Mouse (Mus musculus): Measurements from ENCODE around the gene Acta1. TPM values are rescaled to one million over a fixed set of nuclear protein-coding genes. Genes with fewer than 3 reads are reported as not detected.

Acta1 gene
- polyA plus RNA-seq (2015; fragmentation: Nextera tagmentation; extraction: Ambion mirVana), result 9.0 and 31.1 TPM in 2 replicates

DNA sequence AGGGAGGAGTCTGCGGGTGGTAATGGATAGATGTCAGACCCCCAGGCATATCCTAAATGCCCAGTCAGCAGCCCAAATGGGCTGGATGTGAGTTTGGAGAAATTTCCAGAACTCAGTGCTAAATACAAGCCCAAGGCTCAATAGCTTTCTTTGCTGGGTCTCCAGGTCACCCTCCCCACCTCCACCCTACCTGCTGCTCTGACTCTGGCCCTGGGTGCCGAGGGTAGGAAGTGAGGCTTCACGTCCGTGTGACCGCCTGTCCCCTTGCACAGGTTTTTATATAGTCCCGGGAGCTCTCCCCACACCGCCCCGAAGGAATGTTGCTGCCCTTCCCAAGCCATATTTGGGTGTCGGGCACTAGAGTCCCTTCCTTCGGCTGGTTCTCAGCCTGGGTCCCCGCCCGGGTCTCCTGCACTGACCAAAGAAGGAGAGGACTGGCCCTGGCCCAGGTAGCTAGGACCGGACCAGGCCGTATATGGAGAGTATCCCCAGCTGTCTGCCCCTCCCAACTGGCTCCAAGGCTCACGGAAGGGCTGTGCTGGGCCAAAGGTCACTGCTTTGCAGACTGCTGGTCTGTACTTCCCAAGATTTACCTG is at the start of gene Acta1:
Gene Acta1, minus strand, starts transcription at position 250 of the 596 bp plus-strand sequence.
- Histone ChIP-seq H3K4me2 (no peak within 1 kb of the TSS), H3K4me1 (0 out of 2 replicates have a peak, but pooled peaks cover 3% of the 10 kb centered on the region), H3K27me3 (peaks cover 70% of the 10 kb centered on the region), H3K4me3 (no peak within 1 kb of the TSS), H3K27ac (no peak within 1 kb of the TSS), H3K9me3 (no peaks in the 10 kb centered on the region), H3K9ac (no peak within 1 kb of the TSS), H3K36me3 (0 out of 2 replicates have a peak, but pooled peaks cover 9% of the 10 kb centered on the region)
- no peak for ATAC-seq (ENCODE audit: borderline replicate concordance, extremely low read depth, low FRiP score, low TSS enrichment)
- WGBS, result 19% methylated on average over 15 of the region's 15 CpGs

DNA sequence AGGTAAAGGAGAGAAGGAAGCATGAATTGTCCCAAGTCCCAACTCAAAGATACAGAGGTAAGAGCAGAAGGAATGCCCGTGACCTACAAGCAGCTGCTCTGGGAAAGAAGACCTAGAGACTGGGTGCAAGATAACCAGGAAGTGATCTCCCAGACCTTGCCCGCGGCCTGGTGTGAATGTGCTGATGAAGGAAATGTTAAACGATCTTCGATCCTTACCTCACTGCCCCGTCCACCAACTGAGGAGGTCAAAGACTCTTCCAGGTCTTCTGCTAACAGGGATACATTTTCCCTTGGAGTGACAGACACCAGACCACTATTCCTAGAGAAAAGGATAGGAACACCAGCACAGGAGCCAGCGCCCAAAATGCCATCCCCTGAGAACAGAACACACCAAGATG is 34.5 kb upstream of the Acta1 start:
- Histone ChIP-seq H3K36me3 (peaks cover 80% of the 10 kb centered on the region), H3K9me3 (no peaks in the 10 kb centered on the region), H3K27ac (no peak overlapping the region), H3K27me3 (no peaks in the 10 kb centered on the region), H3K9ac (no peak overlapping the region), H3K4me1 (no peaks in the 10 kb centered on the region), H3K4me2 (no peak overlapping the region), H3K4me3 (no peak overlapping the region)
- 88% methylated on average over 7 of the region's 7 CpGs for WGBS
- ATAC-seq (ENCODE audit: borderline replicate concordance, extremely low read depth, low FRiP score, low TSS enrichment), result no peak

DNA sequence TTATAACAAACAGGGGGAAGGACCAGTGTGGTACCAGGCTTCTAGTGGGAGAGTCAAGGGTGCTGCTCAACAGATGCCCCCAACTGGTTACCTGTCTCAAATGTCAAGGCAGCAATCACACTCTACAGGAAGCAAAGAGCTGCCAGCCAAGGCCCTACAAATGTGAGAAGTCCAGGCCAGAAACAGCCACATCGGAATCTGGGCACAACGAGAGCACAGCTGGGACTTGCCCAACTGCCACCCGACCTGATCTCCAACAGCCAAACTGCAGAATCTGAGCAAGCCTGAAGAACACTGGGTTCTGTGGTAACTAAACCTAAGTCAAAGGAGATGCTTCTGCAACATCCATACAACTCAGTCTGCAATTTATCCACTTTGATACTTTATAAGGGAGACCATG is 31.1 kb upstream of the Acta1 start:
- H3K4me3 ChIP-seq, result no peak overlapping the region
- H3K9ac ChIP-seq, result no peak overlapping the region
- WGBS, result 96% methylated on average over 3 of the region's 3 CpGs
- H3K4me1 ChIP-seq, result no peaks in the 10 kb centered on the region
- H3K36me3 ChIP-seq, result peaks cover 84% of the 10 kb centered on the region
- ATAC-seq (ENCODE audit: borderline replicate concordance, extremely low read depth, low FRiP score, low TSS enrichment), result no peak
- H3K27me3 ChIP-seq, result no peaks in the 10 kb centered on the region
- no peak overlapping the region for H3K4me2 ChIP-seq
- H3K27ac ChIP-seq, result no peak overlapping the region
- no peaks in the 10 kb centered on the region for H3K9me3 ChIP-seq

DNA sequence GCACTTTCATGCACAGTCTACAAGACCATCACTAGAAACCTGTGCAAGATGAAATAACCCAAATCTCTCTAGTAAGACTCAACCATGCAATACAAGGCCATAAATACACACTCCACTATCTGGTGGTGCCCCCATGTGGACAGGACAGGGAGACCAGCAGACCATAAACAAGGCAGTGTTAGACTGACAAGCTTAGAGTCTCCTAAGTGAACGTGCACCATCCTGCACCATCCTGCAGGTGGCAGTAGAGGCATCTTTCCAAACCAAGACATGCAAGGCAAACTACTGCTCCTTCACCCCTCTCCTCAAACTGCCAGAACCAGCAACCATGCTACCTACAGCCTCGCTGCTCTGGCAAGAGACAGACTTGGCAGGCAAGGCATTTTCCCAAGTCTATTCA is 30.2 kb upstream of the Acta1 start:
- Histone ChIP-seq H3K27me3 (no peaks in the 10 kb centered on the region), H3K4me2 (no peak overlapping the region), H3K36me3 (peaks cover 84% of the 10 kb centered on the region), H3K4me1 (no peaks in the 10 kb centered on the region), H3K4me3 (no peak overlapping the region), H3K27ac (no peak overlapping the region), H3K9me3 (no peaks in the 10 kb centered on the region), H3K9ac (no peak overlapping the region)
- no peak; the same call in 1 of the 2 replicates for ATAC-seq (ENCODE audit: borderline replicate concordance, extremely low read depth, low FRiP score, low TSS enrichment)
- 12% methylated on average over 2 of the region's 2 CpGs for WGBS

DNA sequence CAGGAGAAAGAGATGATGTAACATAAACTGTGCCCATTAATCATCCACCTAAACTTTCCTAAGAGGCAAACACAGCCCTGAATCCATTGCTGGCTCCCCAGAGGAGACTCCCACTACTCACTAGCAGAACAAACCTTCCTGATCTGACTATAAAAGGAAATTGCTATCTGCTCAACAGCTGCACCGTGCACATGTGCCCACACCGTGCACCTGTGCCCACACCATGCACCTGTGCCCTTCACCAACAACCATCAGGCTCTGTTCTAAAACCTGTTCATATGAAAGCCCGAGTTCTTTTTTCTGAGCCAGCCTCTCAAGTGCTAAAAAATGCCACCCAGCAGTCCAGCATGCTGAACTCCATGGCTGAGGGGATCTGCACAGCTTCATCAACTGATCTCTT is 20.1 kb upstream of the Acta1 start:
- Histone ChIP-seq H3K36me3 (peaks cover 89% of the 10 kb centered on the region), H3K9me3 (no peaks in the 10 kb centered on the region), H3K4me2 (no peak overlapping the region), H3K4me1 (no peaks in the 10 kb centered on the region), H3K4me3 (no peak overlapping the region), H3K9ac (no peak overlapping the region), H3K27ac (no peak overlapping the region), H3K27me3 (no peaks in the 10 kb centered on the region)
- 93% methylated on average over 3 of the region's 3 CpGs for WGBS
- no peak for ATAC-seq (ENCODE audit: borderline replicate concordance, extremely low read depth, low FRiP score, low TSS enrichment)

DNA sequence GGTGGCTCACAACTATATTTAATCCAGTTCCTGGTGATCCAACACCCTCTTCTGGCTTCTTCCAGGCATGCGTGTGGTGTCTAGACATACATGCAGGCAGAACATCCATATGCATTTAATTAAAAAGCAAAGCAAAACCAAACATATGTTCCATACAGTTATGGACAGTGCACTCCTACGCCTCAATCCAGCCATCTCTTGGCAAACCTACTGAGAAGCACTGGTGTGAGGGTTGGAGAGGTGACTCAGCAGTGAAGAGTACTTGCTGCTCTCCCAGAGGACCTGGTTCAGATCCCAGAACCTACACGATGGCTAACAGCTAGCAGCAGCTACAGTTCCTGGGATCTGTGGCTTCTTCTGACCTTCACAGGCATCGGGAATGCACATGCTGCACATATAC is 17.7 kb upstream of the Acta1 start:
- Histone ChIP-seq H3K36me3 (peaks cover 87% of the 10 kb centered on the region), H3K4me3 (no peak overlapping the region), H3K9me3 (no peaks in the 10 kb centered on the region), H3K27ac (no peak overlapping the region), H3K9ac (no peak overlapping the region), H3K4me1 (no peaks in the 10 kb centered on the region), H3K27me3 (no peaks in the 10 kb centered on the region), H3K4me2 (no peak overlapping the region)
- ATAC-seq (ENCODE audit: borderline replicate concordance, extremely low read depth, low FRiP score, low TSS enrichment), result no peak
- WGBS, result 88% methylated on average over 4 of the region's 4 CpGs

DNA sequence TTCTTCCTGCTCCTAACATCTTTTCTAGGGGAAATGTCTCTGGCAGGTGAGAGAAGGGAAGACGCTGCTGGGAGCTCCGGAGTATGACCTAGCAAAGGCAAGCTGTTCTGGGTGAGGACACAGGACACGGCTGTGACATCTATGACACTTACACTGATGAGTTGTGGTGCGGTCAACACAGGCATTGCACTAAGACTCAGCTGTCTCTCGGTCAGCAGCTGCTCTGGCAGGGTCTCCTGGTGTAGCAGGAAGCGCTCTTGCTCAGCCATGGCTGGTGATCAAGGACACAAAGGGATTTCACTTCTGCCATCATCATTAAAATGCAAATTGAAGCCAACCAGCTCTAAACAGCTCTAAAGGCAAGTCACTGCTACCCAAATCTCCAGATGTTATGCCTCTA is 13.1 kb upstream of the Acta1 start:
- Histone ChIP-seq H3K4me3 (no peak overlapping the region), H3K36me3 (peaks cover 86% of the 10 kb centered on the region), H3K27ac (no peak overlapping the region)

DNA sequence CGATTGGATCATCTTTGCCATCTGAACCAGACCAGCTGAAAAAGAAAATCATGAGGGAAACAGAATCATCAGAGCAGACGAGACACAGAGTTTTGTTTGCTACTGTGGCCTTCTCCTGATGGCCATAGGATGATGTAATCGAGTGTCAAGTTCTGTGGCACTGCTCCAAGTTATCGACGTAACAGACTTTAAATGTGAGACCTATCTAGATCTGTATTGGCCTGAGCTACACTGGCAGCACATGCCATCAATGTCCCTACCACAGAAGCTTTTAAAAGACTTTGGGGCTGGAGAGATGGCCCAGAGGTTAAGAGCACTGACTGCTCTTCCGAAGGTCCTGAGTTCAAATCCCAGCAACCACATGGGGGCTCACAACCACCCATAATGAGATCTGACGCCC is 8.1 kb upstream of the Acta1 start:
- H3K4me3 ChIP-seq, result no peak overlapping the region
- no peak overlapping the region for H3K27ac ChIP-seq
- H3K9ac ChIP-seq, result no peak overlapping the region
- H3K9me3 ChIP-seq, result no peaks in the 10 kb centered on the region
- no peaks in the 10 kb centered on the region for H3K27me3 ChIP-seq
- no peak for ATAC-seq (ENCODE audit: borderline replicate concordance, extremely low read depth, low FRiP score, low TSS enrichment)
- H3K4me2 ChIP-seq, result no peak overlapping the region
- 70% methylated on average over 7 of the region's 7 CpGs for WGBS
- peaks cover 77% of the 10 kb centered on the region for H3K36me3 ChIP-seq
- H3K4me1 ChIP-seq, result no peaks in the 10 kb centered on the region

More for the DNA sequence above, 13.1 kb upstream of the Acta1 start:
- Histone ChIP-seq H3K4me1 (no peaks in the 10 kb centered on the region), H3K4me2 (no peak overlapping the region), H3K9ac (no peak overlapping the region), H3K27me3 (no peaks in the 10 kb centered on the region), H3K9me3 (no peaks in the 10 kb centered on the region)
- no peak for ATAC-seq (ENCODE audit: borderline replicate concordance, extremely low read depth, low FRiP score, low TSS enrichment)
- WGBS, result 91% methylated on average over 6 of the region's 6 CpGs

DNA sequence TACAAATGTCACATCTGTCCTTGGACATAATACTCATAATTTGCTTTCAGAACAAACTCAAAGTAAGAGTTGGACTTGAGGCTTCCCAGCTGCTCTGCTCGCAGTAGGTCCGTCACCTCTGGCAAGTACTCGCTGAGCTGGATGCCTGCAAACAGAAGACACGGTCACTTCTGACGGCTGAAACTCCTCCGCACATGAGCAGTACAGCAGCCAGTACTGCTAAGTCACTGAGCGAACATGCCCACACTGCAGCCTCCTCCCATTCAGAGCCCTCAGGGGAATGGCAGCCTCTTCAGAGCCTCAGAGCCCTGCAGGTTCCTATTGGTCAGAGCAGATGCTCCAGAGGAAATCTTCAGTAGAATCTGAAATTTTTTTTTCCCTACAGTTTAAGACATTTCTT is 4.8 kb upstream of the Acta1 start:
- Histone ChIP-seq H3K27ac (no peak overlapping the region), H3K36me3 (peaks cover 49% of the 10 kb centered on the region), H3K9me3 (no peaks in the 10 kb centered on the region), H3K4me1 (no peaks in the 10 kb centered on the region), H3K27me3 (peaks cover 23% of the 10 kb centered on the region), H3K4me3 (no peak overlapping the region), H3K4me2 (no peak overlapping the region), H3K9ac (no peak overlapping the region)
- 82% methylated on average over 7 of the region's 7 CpGs for WGBS
- no peak for ATAC-seq (ENCODE audit: borderline replicate concordance, extremely low read depth, low FRiP score, low TSS enrichment)

DNA sequence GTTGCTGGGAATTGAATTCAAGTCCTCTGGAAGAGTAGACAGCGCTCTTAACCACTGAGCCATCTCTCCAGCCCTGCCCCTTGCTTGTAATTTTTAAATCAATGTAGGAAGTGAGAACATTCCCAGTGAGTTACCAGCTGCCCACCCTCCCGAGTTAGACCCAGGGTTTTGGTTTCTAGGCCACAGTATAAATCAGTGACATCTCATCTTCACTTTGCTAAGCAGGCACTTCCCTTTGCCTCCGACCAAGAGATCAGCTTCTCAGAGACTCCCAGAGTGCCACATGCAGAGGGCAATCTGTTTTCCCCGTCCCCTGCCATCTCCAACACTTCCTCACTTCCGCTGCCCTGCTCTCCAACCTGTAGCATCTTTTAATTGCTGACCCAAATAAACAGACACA is 4.0 kb upstream of the Acta1 start:
- no peak overlapping the region for H3K27ac ChIP-seq
- H3K9ac ChIP-seq, result no peak overlapping the region
- no peak for ATAC-seq (ENCODE audit: borderline replicate concordance, extremely low read depth, low FRiP score, low TSS enrichment)
- WGBS, result 82% methylated on average over 5 of the region's 5 CpGs
- peaks cover 31% of the 10 kb centered on the region for H3K27me3 ChIP-seq
- no peak overlapping the region for H3K4me2 ChIP-seq
- H3K9me3 ChIP-seq, result no peaks in the 10 kb centered on the region
- peaks cover 41% of the 10 kb centered on the region for H3K36me3 ChIP-seq
- no peak overlapping the region for H3K4me3 ChIP-seq
- no peaks in the 10 kb centered on the region for H3K4me1 ChIP-seq

DNA sequence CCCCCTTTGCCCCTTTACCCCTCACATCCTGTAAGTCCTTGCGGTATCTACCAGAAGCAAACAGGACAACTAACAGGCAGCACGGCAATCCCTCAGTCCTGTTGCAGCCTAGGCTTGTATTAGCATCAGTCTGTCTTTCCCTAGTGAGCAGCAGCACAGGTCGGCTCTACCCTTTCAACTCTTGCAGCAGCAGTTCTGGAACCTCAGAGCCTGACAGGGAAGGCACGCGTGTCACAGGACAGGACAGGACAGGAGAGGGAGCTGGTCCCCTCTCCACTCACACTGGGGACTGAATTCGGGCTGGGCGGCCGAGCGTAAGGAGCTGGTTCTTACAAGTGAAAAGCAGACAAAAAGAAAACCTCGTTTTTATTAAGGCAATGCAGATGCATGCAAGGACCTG is 2.2 kb upstream of the Acta1 start:
- no peak overlapping the region for H3K27ac ChIP-seq
- no peak overlapping the region for H3K4me3 ChIP-seq
- no peak for ATAC-seq (ENCODE audit: borderline replicate concordance, extremely low read depth, low FRiP score, low TSS enrichment)
- peaks cover 49% of the 10 kb centered on the region for H3K27me3 ChIP-seq
- WGBS, result 50% methylated on average over 10 of the region's 10 CpGs
- peaks cover 24% of the 10 kb centered on the region for H3K36me3 ChIP-seq
- H3K9me3 ChIP-seq, result no peaks in the 10 kb centered on the region
- no peak overlapping the region for H3K4me2 ChIP-seq
- no peak overlapping the region for H3K9ac ChIP-seq
- no peaks in the 10 kb centered on the region for H3K4me1 ChIP-seq

DNA sequence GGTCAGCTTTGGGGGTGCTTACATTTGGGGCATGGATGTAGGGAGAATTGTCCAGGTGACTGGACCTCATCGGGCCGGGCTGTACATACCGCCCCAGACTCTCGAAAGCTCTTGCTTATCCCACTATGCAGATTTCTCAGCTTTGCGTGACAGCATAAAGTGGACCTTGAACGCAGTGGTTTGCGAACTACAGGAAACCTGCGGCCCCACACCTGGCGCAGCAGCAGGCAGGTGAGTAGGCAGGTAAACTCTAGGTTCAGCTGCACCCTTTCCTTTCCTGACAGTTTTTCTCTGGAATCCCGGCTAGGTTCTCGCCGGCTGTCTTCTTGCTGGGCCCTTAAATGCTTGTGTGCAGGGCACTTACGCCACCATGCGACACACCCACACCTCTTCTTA is 1.8 kb upstream of the Acta1 start:
- Histone ChIP-seq H3K4me1 (0 out of 2 replicates have a peak, but pooled peaks cover 3% of the 10 kb centered on the region), H3K36me3 (peaks cover 20% of the 10 kb centered on the region; the same call in 1 of the 2 replicates), H3K4me2 (no peak overlapping the region), H3K27me3 (peaks cover 53% of the 10 kb centered on the region), H3K27ac (no peak overlapping the region), H3K9me3 (no peaks in the 10 kb centered on the region), H3K9ac (no peak overlapping the region), H3K4me3 (no peak overlapping the region)
- no peak for ATAC-seq (ENCODE audit: borderline replicate concordance, extremely low read depth, low FRiP score, low TSS enrichment)
- 46% methylated on average over 14 of the region's 14 CpGs for WGBS
